Mouse (Mus musculus): ENCODE data around the gene Tceal7. TPM values are rescaled to one million over a fixed set of nuclear protein-coding genes. Genes with fewer than 3 reads are reported as not detected.
A peak's percentile ranks its signal among the peaks of the same experiment; 100 is the strongest.
"Not testable (repeated sequence)": the region's sequence is repeated elsewhere in the genome, so short reads cannot be mapped to it uniquely, and the experiment has no call there.

The Tceal7 gene
- total RNA-seq, 2 experiments from 2014 or later = not detected

- ATAC-seq (replicated peaks; ENCODE audit: low FRiP score, poor library complexity, severe bottlenecking) = peak; percentile 100
Measured at GRCm38 (mm10) chrX:136244574-136245229, 30.1 kb downstream of the Tceal7 start, which contains the start of gene Tceal9. TSS of gene Tceal9 (plus strand) at chrX:136245079.

DNA sequence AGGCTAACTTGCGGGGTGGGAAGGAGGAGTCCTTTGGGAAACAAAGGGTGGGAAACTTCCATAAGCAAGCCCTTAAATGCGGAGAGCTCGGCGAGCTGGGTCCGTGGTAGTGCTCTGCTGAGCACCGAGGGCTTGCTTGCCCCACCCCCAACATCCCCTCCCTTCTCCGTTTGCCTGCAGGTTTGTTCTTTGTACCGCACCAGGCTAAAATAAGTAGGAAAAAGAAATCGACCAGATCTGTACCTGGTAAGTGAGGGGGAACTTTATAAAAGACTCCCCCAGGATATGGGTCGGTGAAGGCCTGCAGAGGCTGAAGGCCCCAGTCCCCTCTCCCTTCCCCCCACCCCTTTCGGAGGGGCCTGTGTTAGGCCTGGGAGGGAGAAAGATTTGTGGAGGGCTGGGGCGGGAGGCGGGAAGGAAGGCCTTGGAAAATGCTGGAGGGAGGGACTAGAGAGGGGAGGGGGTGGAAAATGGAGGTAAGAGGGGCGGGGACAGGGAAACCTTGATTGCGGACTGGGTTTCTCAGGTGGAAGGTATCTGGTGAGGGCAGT, 31.0 kb downstream of the Tceal7 start:
- ATAC-seq (replicated peaks; ENCODE audit: low FRiP score, poor library complexity, severe bottlenecking) = peak; percentile 62

DNA sequence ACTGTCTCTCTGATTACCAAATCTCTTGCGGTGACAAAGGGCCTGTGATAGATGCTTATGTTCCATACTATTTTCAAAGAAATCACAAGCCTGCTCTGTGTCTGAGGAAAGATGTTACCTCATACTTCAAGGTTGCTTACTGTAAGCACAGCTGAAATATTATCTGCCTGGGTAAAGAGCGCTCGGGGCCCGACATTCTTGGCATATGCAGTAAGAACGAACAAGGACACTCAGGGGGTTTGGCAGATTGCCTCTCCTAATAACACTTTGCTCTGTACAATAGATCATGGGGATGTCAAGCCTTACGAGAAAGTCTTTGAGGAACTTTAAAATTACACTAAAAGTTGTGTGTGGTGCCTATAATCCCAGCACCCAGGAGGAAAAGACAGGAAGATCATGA, 34.2 kb downstream of the Tceal7 start:
- ATAC-seq (replicated peaks; ENCODE audit: low FRiP score, poor library complexity, severe bottlenecking) = no peak

GRCm38 (mm10) chrX:136249671-136250070, 35.1 kb downstream of the Tceal7 start:
- no peak for ATAC-seq (replicated peaks; ENCODE audit: low FRiP score, poor library complexity, severe bottlenecking)

- ATAC-seq (replicated peaks; ENCODE audit: low FRiP score, poor library complexity, severe bottlenecking) = peak; percentile 52; the same call in 1 of the 2 replicates
Measured at GRCm38 (mm10) chrX:136252023-136252729, 37.6 kb downstream of the Tceal7 start.

GRCm38 (mm10) chrX:136267720-136268119, 53.1 kb downstream of the Tceal7 start:
- ATAC-seq (replicated peaks; ENCODE audit: low FRiP score, poor library complexity, severe bottlenecking) = no peak

DNA sequence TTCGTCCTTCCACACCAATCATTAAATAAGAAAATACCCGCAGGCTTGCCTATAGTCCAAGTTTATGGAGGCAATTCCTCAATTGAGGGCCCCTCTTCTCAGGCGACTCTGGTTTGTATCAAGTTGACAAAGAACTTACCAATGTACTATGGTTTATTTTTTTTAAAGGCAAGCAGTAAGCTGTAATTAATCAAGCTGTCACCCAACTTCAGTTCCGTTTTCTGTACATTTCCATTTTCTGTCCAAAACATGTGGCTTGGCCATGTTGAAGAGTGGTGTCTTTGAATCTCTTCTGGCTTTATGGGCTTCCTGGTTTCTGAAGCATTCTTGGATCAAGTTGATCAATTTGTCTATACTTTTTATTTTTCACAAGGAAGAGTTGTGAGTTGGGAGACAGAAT, 53.6 kb downstream of the Tceal7 start:
- ATAC-seq (replicated peaks; ENCODE audit: low FRiP score, poor library complexity, severe bottlenecking) = no peak

DNA sequence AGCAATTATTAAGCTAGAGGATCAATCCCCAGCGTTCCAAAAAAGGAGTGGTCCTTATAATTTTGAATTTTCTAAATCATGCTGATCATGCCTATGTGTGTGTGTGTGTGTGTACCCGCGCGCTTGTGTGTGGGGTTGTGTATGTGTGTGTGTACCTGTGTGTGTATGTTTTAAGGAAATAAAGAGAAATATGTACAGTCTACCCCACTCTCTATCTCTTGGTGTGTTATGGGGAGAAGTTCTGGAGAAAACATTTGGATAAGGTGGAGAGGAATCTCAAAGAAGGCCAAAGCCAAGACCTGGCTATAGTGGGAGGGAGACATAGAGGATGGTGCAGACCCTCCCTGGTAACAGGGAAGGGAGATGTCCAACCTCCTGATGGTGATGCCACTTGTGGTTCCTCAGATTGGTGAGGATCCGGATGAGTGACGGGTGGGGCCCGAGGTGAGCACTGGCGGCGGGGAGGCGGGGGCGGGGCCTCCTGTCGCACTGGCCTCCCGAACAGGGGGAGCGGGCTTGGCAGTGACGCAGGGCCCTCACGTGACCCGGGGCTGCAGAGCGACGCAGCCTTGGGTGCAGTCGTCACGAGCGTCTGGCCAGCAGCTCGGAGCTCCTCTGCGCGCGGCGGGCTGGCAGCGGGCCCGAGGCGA, 55.3 kb downstream of the Tceal7 start, which contains the start of gene Bex3:
Gene Bex3 (plus strand): TSS at position 511 of the 650 bp plus-strand sequence.
- peak; percentile 99 for ATAC-seq (replicated peaks; ENCODE audit: low FRiP score, poor library complexity, severe bottlenecking)

GRCm38 (mm10) chrX:136270393-136271111, 56.0 kb downstream of the Tceal7 start:
- ATAC-seq (replicated peaks; ENCODE audit: low FRiP score, poor library complexity, severe bottlenecking) = not testable (repeated sequence)

- ATAC-seq (replicated peaks; ENCODE audit: low FRiP score, poor library complexity, severe bottlenecking) = no peak
Measured at GRCm38 (mm10) chrX:136274542-136274941, 60.0 kb downstream of the Tceal7 start.

DNA sequence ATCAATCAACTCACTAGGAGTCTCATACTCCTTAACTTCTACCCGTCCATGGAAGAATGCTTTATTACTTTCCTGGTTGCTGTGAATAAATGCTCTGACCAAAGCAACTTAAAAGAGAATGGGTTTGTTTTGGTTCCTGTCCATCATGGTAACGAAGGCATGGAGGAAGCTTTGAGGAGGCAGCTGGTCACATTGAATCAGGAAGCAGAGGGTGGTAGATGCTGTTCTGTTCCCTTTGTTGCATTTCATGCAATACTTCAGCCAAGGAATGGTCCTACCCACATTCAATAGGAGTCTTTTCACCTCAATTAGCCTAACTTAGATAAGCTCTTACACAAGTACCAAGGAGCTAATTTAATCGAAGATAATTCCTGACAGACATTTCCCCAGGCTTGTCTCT, 60.8 kb downstream of the Tceal7 start:
- no peak for ATAC-seq (replicated peaks; ENCODE audit: low FRiP score, poor library complexity, severe bottlenecking)

Other genes with a start within 250 kb of the Tceal7 start
- not detected in 2 replicates for gene Arxes2, start 221.0 kb upstream of the Tceal7 start, total RNA-seq (2015; ENCODE audit: low replicate concordance)
- not detected in 2 replicates for gene Arxes2, start 221.0 kb upstream of the Tceal7 start, total RNA-seq (2017; ENCODE audit: low replicate concordance)
- not detected in 2 replicates for gene Arxes1, start 181.4 kb upstream of the Tceal7 start, total RNA-seq (2015; ENCODE audit: low replicate concordance)
- not detected in 2 replicates for gene Arxes1, start 181.4 kb upstream of the Tceal7 start, total RNA-seq (2017; ENCODE audit: low replicate concordance)
- not detected in 2 replicates for gene Bex2, start 146.5 kb upstream of the Tceal7 start, total RNA-seq (2015; ENCODE audit: low replicate concordance)
- not detected in 2 replicates for gene Bex2, start 146.5 kb upstream of the Tceal7 start, total RNA-seq (2017; ENCODE audit: low replicate concordance)
- gene Nxf3, start 129.5 kb upstream of the Tceal7 start, total RNA-seq (2015; ENCODE audit: low replicate concordance) = 3.4 TPM in 1 of 2 replicates, not detected in the other
- gene Nxf3, start 129.5 kb upstream of the Tceal7 start, total RNA-seq (2017; ENCODE audit: low replicate concordance) = 1.8 TPM in 1 of 2 replicates, not detected in the other
- 23.4 and 65.0 TPM in 2 replicates for gene Bex4, start 75.8 kb upstream of the Tceal7 start, total RNA-seq (2015; ENCODE audit: low replicate concordance)
- gene Bex4, start 75.8 kb upstream of the Tceal7 start, total RNA-seq (2017; ENCODE audit: low replicate concordance) = 35.6 and 40.6 TPM in 2 replicates
- 27.0 and 72.5 TPM in 2 replicates for gene Tceal8, start 42.4 kb upstream of the Tceal7 start, total RNA-seq (2015; ENCODE audit: low replicate concordance)
- gene Tceal8, start 42.4 kb upstream of the Tceal7 start, total RNA-seq (2017; ENCODE audit: low replicate concordance) = 53.2 and 63.0 TPM in 2 replicates
- gene Tceal5, start 10.9 kb upstream of the Tceal7 start, total RNA-seq (2015; ENCODE audit: low replicate concordance) = not detected in 2 replicates
- gene Tceal5, start 10.9 kb upstream of the Tceal7 start, total RNA-seq (2017; ENCODE audit: low replicate concordance) = not detected in 2 replicates
- 1.3 TPM in 1 of 2 replicates, not detected in the other for gene Bex1, start 734 bp downstream of the Tceal7 start, total RNA-seq (2015; ENCODE audit: low replicate concordance)
- not detected in 2 replicates for gene Bex1, start 734 bp downstream of the Tceal7 start, total RNA-seq (2017; ENCODE audit: low replicate concordance)
- 47.8 and 73.9 TPM in 2 replicates for gene Tceal9, start 30.3 kb downstream of the Tceal7 start, total RNA-seq (2015; ENCODE audit: low replicate concordance)
- gene Tceal9, start 30.3 kb downstream of the Tceal7 start, total RNA-seq (2017; ENCODE audit: low replicate concordance) = 80.9 and 85.2 TPM in 2 replicates
- 96.2 and 127 TPM in 2 replicates for gene Bex3, start 55.5 kb downstream of the Tceal7 start, total RNA-seq (2015; ENCODE audit: low replicate concordance)
- gene Bex3, start 55.5 kb downstream of the Tceal7 start, total RNA-seq (2017; ENCODE audit: low replicate concordance) = 26.9 and 32.9 TPM in 2 replicates

All from erythroid progenitor cell, adult 5-6 weeks (primary cell).